Mouse (Mus musculus): Measurements from ENCODE around the gene Zc3h12a. TPM values are rescaled to one million over a fixed set of nuclear protein-coding genes. Genes with fewer than 3 reads are reported as not detected.

Zc3h12a gene
- polyA plus RNA-seq (2014; fragmentation: Nextera tagmentation; extraction: Ambion mirVana): 0.37 and 0.90 TPM in 2 replicates

GRCm38 (mm10) chr4:125127305-125128084 is at the start of gene Zc3h12a:
Gene Zc3h12a, minus strand, starts transcription at chr4:125127840.
- H3K9ac ChIP-seq (ENCODE audit: low read length): peak within 1 kb of the TSS; percentile 62
- no peaks in the 10 kb centered on the region for H3K36me3 ChIP-seq (ENCODE audit: control insufficient read depth, insufficient read depth, low read length)
- H3K4me2 ChIP-seq (ENCODE audit: low read depth): peak within 1 kb of the TSS; percentile 97
- 3% methylated on average over 62 of the region's 62 CpGs for WGBS
- ATAC-seq (ENCODE audit: insufficient read depth, low FRiP score, low TSS enrichment): peak; percentile 87
- H3K27me3 ChIP-seq (ENCODE audit: control insufficient read depth, insufficient read depth, low read length): 0 out of 2 replicates have a peak, but pooled peaks cover 2% of the 10 kb centered on the region
- H3K9me3 ChIP-seq (ENCODE audit: control insufficient read depth, low read length): no peaks in the 10 kb centered on the region
- H3K4me1 ChIP-seq (ENCODE audit: control insufficient read depth, insufficient read depth, low read length): peaks cover 5% of the 10 kb centered on the region; the same call in 1 of the 2 replicates
- peak; percentile 90 for DNase-seq (ENCODE audit: low spot score)
- H3K27ac ChIP-seq (ENCODE audit: low read depth, low read length): no peak within 1 kb of the TSS
- H3K4me3 ChIP-seq (ENCODE audit: low read depth, low read length): peak within 1 kb of the TSS; percentile 67

DNA sequence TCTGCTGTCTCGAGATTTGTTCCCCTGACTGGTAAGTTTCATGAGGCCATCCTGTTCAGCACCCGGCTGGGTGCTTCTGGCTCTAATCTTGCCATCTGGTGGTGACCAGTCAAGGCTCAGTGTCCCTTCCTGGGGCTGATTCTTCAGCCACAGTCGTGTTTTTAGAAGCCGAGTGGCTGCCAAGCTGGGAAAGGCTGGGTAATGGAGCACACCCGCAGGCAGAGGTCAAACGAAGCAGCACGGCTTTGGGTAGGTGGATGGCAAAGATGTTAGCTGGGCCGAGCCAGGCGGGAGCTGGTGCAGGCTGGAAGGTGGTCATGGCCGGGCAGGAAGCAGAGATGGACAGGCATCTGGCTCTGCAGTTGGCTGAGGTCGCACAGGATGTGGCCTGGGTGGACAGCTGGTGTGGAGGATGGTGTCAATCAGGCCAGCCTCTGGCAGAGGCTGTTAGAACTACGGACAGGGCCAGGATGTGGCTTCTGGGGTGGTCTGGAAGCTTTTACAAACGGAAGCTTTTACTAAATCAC is 49.1 kb upstream of the Zc3h12a start:
- no peak overlapping the region for H3K9ac ChIP-seq (ENCODE audit: low read length)
- no peak overlapping the region for H3K27ac ChIP-seq (ENCODE audit: low read depth, low read length)
- H3K4me1 ChIP-seq (ENCODE audit: control insufficient read depth, insufficient read depth, low read length): 0 out of 2 replicates have a peak, but pooled peaks cover 4% of the 10 kb centered on the region
- DNase-seq (ENCODE audit: low spot score) (no peak), ATAC-seq (ENCODE audit: insufficient read depth, low FRiP score, low TSS enrichment) (no peak)
- H3K9me3 ChIP-seq (ENCODE audit: control insufficient read depth, low read length): no peaks in the 10 kb centered on the region
- H3K27me3 ChIP-seq (ENCODE audit: control insufficient read depth, insufficient read depth, low read length): no peaks in the 10 kb centered on the region
- H3K4me3 ChIP-seq (ENCODE audit: low read depth, low read length): no peak overlapping the region
- no peaks in the 10 kb centered on the region for H3K36me3 ChIP-seq (ENCODE audit: control insufficient read depth, insufficient read depth, low read length)
- no peak overlapping the region for H3K4me2 ChIP-seq (ENCODE audit: low read depth)
- WGBS: 38% methylated on average over 13 of the region's 13 CpGs

DNA sequence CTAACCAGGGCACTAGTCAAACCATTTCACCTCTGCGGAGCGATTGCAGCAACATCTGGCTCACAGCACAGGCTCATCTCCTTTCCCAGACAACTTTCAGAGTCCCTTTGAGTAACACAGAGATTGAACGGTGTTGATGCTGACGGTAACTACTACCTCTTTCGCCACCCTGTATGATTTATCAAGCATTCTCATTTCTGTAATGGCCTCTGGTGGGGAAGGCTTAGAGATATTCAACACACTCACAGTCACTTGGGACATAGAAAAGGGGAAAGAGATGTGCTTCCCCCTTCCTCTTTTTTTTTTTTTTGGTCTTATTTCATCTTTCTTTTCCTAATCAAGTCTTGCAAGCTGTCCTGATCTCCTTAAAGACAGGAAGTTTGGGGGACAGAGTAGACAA is 48.5 kb upstream of the Zc3h12a start:
- ATAC-seq (ENCODE audit: insufficient read depth, low FRiP score, low TSS enrichment) (no peak), DNase-seq (ENCODE audit: low spot score) (no peak)
- Histone ChIP-seq H3K4me1 (ENCODE audit: control insufficient read depth, insufficient read depth, low read length) (0 out of 2 replicates have a peak, but pooled peaks cover 4% of the 10 kb centered on the region), H3K9ac (ENCODE audit: low read length) (no peak overlapping the region), H3K27me3 (ENCODE audit: control insufficient read depth, insufficient read depth, low read length) (no peaks in the 10 kb centered on the region), H3K27ac (ENCODE audit: low read depth, low read length) (no peak overlapping the region), H3K4me2 (ENCODE audit: low read depth) (no peak overlapping the region), H3K9me3 (ENCODE audit: control insufficient read depth, low read length) (no peaks in the 10 kb centered on the region), H3K36me3 (ENCODE audit: control insufficient read depth, insufficient read depth, low read length) (no peaks in the 10 kb centered on the region), H3K4me3 (ENCODE audit: low read depth, low read length) (no peak overlapping the region)
- WGBS: 73% methylated on average over 5 of the region's 5 CpGs

DNA sequence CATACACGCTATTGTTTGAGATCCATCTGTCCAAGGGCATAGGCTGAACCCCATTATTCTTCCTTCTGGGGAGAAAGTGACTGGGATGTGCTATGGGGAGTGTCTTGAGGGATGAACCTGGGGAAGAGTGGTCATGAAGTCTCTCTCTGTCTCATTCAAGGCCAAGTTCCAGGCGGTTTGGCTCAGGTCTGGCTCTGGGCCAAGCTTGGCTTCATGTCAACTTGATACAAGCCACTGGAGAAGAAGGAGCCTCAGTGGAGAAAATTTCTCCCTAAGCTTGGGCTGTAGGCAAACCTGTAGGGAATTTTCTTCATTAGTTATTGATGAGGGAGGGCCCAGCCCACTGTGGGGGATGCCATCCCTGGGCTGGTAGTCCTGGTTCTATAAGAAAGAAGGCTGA is 48.0 kb upstream of the Zc3h12a start:
- no peaks in the 10 kb centered on the region for H3K36me3 ChIP-seq (ENCODE audit: control insufficient read depth, insufficient read depth, low read length)
- H3K4me2 ChIP-seq (ENCODE audit: low read depth): no peak overlapping the region
- no peaks in the 10 kb centered on the region for H3K9me3 ChIP-seq (ENCODE audit: control insufficient read depth, low read length)
- ATAC-seq (ENCODE audit: insufficient read depth, low FRiP score, low TSS enrichment) (no peak), DNase-seq (ENCODE audit: low spot score) (no peak)
- no peak overlapping the region for H3K9ac ChIP-seq (ENCODE audit: low read length)
- H3K4me3 ChIP-seq (ENCODE audit: low read depth, low read length): no peak overlapping the region
- H3K27me3 ChIP-seq (ENCODE audit: control insufficient read depth, insufficient read depth, low read length): no peaks in the 10 kb centered on the region
- no peak overlapping the region for H3K27ac ChIP-seq (ENCODE audit: low read depth, low read length)
- 84% methylated on average over 2 of the region's 2 CpGs for WGBS
- H3K4me1 ChIP-seq (ENCODE audit: control insufficient read depth, insufficient read depth, low read length): 0 out of 2 replicates have a peak, but pooled peaks cover 4% of the 10 kb centered on the region

GRCm38 (mm10) chr4:125174516-125175185 is 47.0 kb upstream of the Zc3h12a start:
- Histone ChIP-seq H3K9me3 (ENCODE audit: control insufficient read depth, low read length) (no peaks in the 10 kb centered on the region), H3K27ac (ENCODE audit: low read depth, low read length) (no peak overlapping the region), H3K4me3 (ENCODE audit: low read depth, low read length) (no peak overlapping the region), H3K4me1 (ENCODE audit: control insufficient read depth, insufficient read depth, low read length) (0 out of 2 replicates have a peak, but pooled peaks cover 4% of the 10 kb centered on the region), H3K27me3 (ENCODE audit: control insufficient read depth, insufficient read depth, low read length) (no peaks in the 10 kb centered on the region), H3K4me2 (ENCODE audit: low read depth) (no peak overlapping the region), H3K9ac (ENCODE audit: low read length) (no peak overlapping the region), H3K36me3 (ENCODE audit: control insufficient read depth, insufficient read depth, low read length) (no peaks in the 10 kb centered on the region)
- DNase-seq (ENCODE audit: low spot score): peak; percentile 40
- no peak for ATAC-seq (ENCODE audit: insufficient read depth, low FRiP score, low TSS enrichment)
- 45% methylated on average over 5 of the region's 5 CpGs for WGBS

GRCm38 (mm10) chr4:125173150-125173549 is 45.5 kb upstream of the Zc3h12a start:
- no peaks in the 10 kb centered on the region for H3K9me3 ChIP-seq (ENCODE audit: control insufficient read depth, low read length)

GRCm38 (mm10) chr4:125172736-125173135 is 45.1 kb upstream of the Zc3h12a start:
- Histone ChIP-seq H3K9me3 (ENCODE audit: control insufficient read depth, low read length) (no peaks in the 10 kb centered on the region), H3K4me1 (ENCODE audit: control insufficient read depth, insufficient read depth, low read length) (0 out of 2 replicates have a peak, but pooled peaks cover 4% of the 10 kb centered on the region), H3K27me3 (ENCODE audit: control insufficient read depth, insufficient read depth, low read length) (no peaks in the 10 kb centered on the region), H3K4me3 (ENCODE audit: low read depth, low read length) (no peak overlapping the region), H3K36me3 (ENCODE audit: control insufficient read depth, insufficient read depth, low read length) (no peaks in the 10 kb centered on the region), H3K4me2 (ENCODE audit: low read depth) (no peak overlapping the region), H3K9ac (ENCODE audit: low read length) (no peak overlapping the region), H3K27ac (ENCODE audit: low read depth, low read length) (no peak overlapping the region)
- ATAC-seq (ENCODE audit: insufficient read depth, low FRiP score, low TSS enrichment): no peak
- no peak for DNase-seq (ENCODE audit: low spot score)
- WGBS: 90% methylated on average over 13 of the region's 13 CpGs

More at GRCm38 (mm10) chr4:125173150-125173549, 45.5 kb upstream of the Zc3h12a start:
- DNase-seq (ENCODE audit: low spot score) (no peak), ATAC-seq (ENCODE audit: insufficient read depth, low FRiP score, low TSS enrichment) (no peak)
- Histone ChIP-seq H3K36me3 (ENCODE audit: control insufficient read depth, insufficient read depth, low read length) (no peaks in the 10 kb centered on the region), H3K27ac (ENCODE audit: low read depth, low read length) (no peak overlapping the region), H3K9ac (ENCODE audit: low read length) (no peak overlapping the region), H3K4me3 (ENCODE audit: low read depth, low read length) (no peak overlapping the region), H3K27me3 (ENCODE audit: control insufficient read depth, insufficient read depth, low read length) (no peaks in the 10 kb centered on the region), H3K4me1 (ENCODE audit: control insufficient read depth, insufficient read depth, low read length) (0 out of 2 replicates have a peak, but pooled peaks cover 4% of the 10 kb centered on the region), H3K4me2 (ENCODE audit: low read depth) (no peak overlapping the region)
- 61% methylated on average over 5 of the region's 5 CpGs for WGBS

- Histone ChIP-seq H3K4me1 (ENCODE audit: control insufficient read depth, insufficient read depth, low read length) (no peaks in the 10 kb centered on the region), H3K4me2 (ENCODE audit: low read depth) (no peak overlapping the region), H3K36me3 (ENCODE audit: control insufficient read depth, insufficient read depth, low read length) (no peaks in the 10 kb centered on the region), H3K4me3 (ENCODE audit: low read depth, low read length) (no peak overlapping the region), H3K9me3 (ENCODE audit: control insufficient read depth, low read length) (no peaks in the 10 kb centered on the region), H3K27ac (ENCODE audit: low read depth, low read length) (no peak overlapping the region), H3K9ac (ENCODE audit: low read length) (no peak overlapping the region), H3K27me3 (ENCODE audit: control insufficient read depth, insufficient read depth, low read length) (no peaks in the 10 kb centered on the region)
- DNase-seq (ENCODE audit: low spot score): no peak
- ATAC-seq (ENCODE audit: insufficient read depth, low FRiP score, low TSS enrichment): no peak
- WGBS: 76% methylated on average over 1 of the region's 1 CpGs
Measured at GRCm38 (mm10) chr4:125167723-125168122, 40.1 kb upstream of the Zc3h12a start.

Measured in neural tube, embryonic 11.5 days (tissue).